Mouse (Mus musculus): ENCODE measurements around the gene Bend6. TPM values are rescaled to one million over a fixed set of nuclear protein-coding genes. Genes with fewer than 3 reads are reported as not detected.

Bend6 gene
- polyA plus RNA-seq, 1 experiment from 2014 or later = 1.3 TPM

- no peak overlapping the region for H3K4me2 ChIP-seq
- no peaks in the 10 kb centered on the region for H3K9me3 ChIP-seq
- peaks cover 15% of the 10 kb centered on the region for H3K4me1 ChIP-seq
- WGBS = 21% methylated on average over 9 of the region's 9 CpGs
- H3K9ac ChIP-seq = no peak overlapping the region
- no peaks in the 10 kb centered on the region for H3K36me3 ChIP-seq
- no peak overlapping the region for H3K27ac ChIP-seq
- H3K4me3 ChIP-seq = no peak overlapping the region
- peaks cover 26% of the 10 kb centered on the region for H3K27me3 ChIP-seq
- no peak for ATAC-seq (ENCODE audit: insufficient number of reproducible peaks, low FRiP score, low TSS enrichment, low read depth)
Observed at GRCm38 (mm10) chr1:33903587-33903986, 4.0 kb downstream of the Bend6 start.

GRCm38 (mm10) chr1:33900175-33900574, 7.4 kb downstream of the Bend6 start:
- Histone ChIP-seq H3K9ac (no peak overlapping the region), H3K9me3 (no peaks in the 10 kb centered on the region), H3K36me3 (no peaks in the 10 kb centered on the region), H3K27ac (no peak overlapping the region), H3K4me3 (no peak overlapping the region), H3K4me2 (no peak overlapping the region), H3K27me3 (no peaks in the 10 kb centered on the region), H3K4me1 (0 out of 2 replicates have a peak, but pooled peaks cover 2% of the 10 kb centered on the region)
- ATAC-seq (ENCODE audit: insufficient number of reproducible peaks, low FRiP score, low TSS enrichment, low read depth) = no peak
- 52% methylated on average over 8 of the region's 8 CpGs for WGBS

- no peak overlapping the region for H3K4me2 ChIP-seq
- WGBS = 86% methylated on average over 6 of the region's 6 CpGs
- H3K9me3 ChIP-seq = no peaks in the 10 kb centered on the region
- 0 out of 2 replicates have a peak, but pooled peaks cover 2% of the 10 kb centered on the region for H3K4me1 ChIP-seq
- H3K4me3 ChIP-seq = no peak overlapping the region
- H3K9ac ChIP-seq = no peak overlapping the region
- H3K27ac ChIP-seq = no peak overlapping the region
- H3K36me3 ChIP-seq = no peaks in the 10 kb centered on the region
- ATAC-seq (ENCODE audit: insufficient number of reproducible peaks, low FRiP score, low TSS enrichment, low read depth) = no peak
- H3K27me3 ChIP-seq = no peaks in the 10 kb centered on the region
Observed at GRCm38 (mm10) chr1:33898373-33898772, 9.2 kb downstream of the Bend6 start.

GRCm38 (mm10) chr1:33897426-33897825, 10.2 kb downstream of the Bend6 start:
- 85% methylated on average over 11 of the region's 11 CpGs for WGBS
- Histone ChIP-seq H3K4me2 (no peak overlapping the region), H3K4me3 (no peak overlapping the region), H3K27me3 (no peaks in the 10 kb centered on the region), H3K36me3 (no peaks in the 10 kb centered on the region), H3K4me1 (0 out of 2 replicates have a peak, but pooled peaks cover 2% of the 10 kb centered on the region), H3K27ac (no peak overlapping the region), H3K9me3 (no peaks in the 10 kb centered on the region), H3K9ac (no peak overlapping the region)
- ATAC-seq (ENCODE audit: insufficient number of reproducible peaks, low FRiP score, low TSS enrichment, low read depth) = no peak

- H3K9me3 ChIP-seq = no peaks in the 10 kb centered on the region
- H3K4me2 ChIP-seq = no peak overlapping the region
- H3K9ac ChIP-seq = no peak overlapping the region
- ATAC-seq (ENCODE audit: insufficient number of reproducible peaks, low FRiP score, low TSS enrichment, low read depth) = no peak
- no peaks in the 10 kb centered on the region for H3K27me3 ChIP-seq
- H3K4me3 ChIP-seq = no peak overlapping the region
- H3K27ac ChIP-seq = no peak overlapping the region
- 0 out of 2 replicates have a peak, but pooled peaks cover 2% of the 10 kb centered on the region for H3K4me1 ChIP-seq
- WGBS = 77% methylated on average over 4 of the region's 4 CpGs
- H3K36me3 ChIP-seq = no peaks in the 10 kb centered on the region
Observed at GRCm38 (mm10) chr1:33896666-33897065, 10.9 kb downstream of the Bend6 start.

- Histone ChIP-seq H3K4me1 (0 out of 2 replicates have a peak, but pooled peaks cover 2% of the 10 kb centered on the region), H3K36me3 (no peaks in the 10 kb centered on the region), H3K4me3 (no peak overlapping the region), H3K27me3 (no peaks in the 10 kb centered on the region), H3K4me2 (no peak overlapping the region), H3K27ac (no peak overlapping the region), H3K9ac (no peak overlapping the region), H3K9me3 (no peaks in the 10 kb centered on the region)
- 59% methylated on average over 6 of the region's 6 CpGs for WGBS
- ATAC-seq (ENCODE audit: insufficient number of reproducible peaks, low FRiP score, low TSS enrichment, low read depth) = no peak
Observed at GRCm38 (mm10) chr1:33896116-33896515, 11.5 kb downstream of the Bend6 start.

GRCm38 (mm10) chr1:33892784-33893183, 14.8 kb downstream of the Bend6 start:
- 68% methylated on average over 10 of the region's 10 CpGs for WGBS
- no peak for ATAC-seq (ENCODE audit: insufficient number of reproducible peaks, low FRiP score, low TSS enrichment, low read depth)

GRCm38 (mm10) chr1:33883102-33883839, 24.3 kb downstream of the Bend6 start:
- Histone ChIP-seq H3K27me3 (no peaks in the 10 kb centered on the region), H3K36me3 (no peaks in the 10 kb centered on the region), H3K9me3 (no peaks in the 10 kb centered on the region), H3K27ac (no peak overlapping the region), H3K9ac (no peak overlapping the region), H3K4me2 (peak overlapping the region; percentile 41), H3K4me1 (no peaks in the 10 kb centered on the region), H3K4me3 (peak overlapping the region; percentile 22)
- 15% methylated on average over 18 of the region's 18 CpGs for WGBS
- ATAC-seq (ENCODE audit: insufficient number of reproducible peaks, low FRiP score, low TSS enrichment, low read depth) = no peak

More at GRCm38 (mm10) chr1:33892784-33893183, 14.8 kb downstream of the Bend6 start:
- Histone ChIP-seq H3K27ac (no peak overlapping the region), H3K36me3 (no peaks in the 10 kb centered on the region), H3K4me1 (no peaks in the 10 kb centered on the region), H3K4me2 (no peak overlapping the region), H3K9me3 (no peaks in the 10 kb centered on the region), H3K9ac (no peak overlapping the region), H3K4me3 (no peak overlapping the region), H3K27me3 (no peaks in the 10 kb centered on the region)

GRCm38 (mm10) chr1:33878170-33878569, 29.4 kb downstream of the Bend6 start:
- 83% methylated on average over 7 of the region's 7 CpGs for WGBS
- no peak for ATAC-seq (ENCODE audit: insufficient number of reproducible peaks, low FRiP score, low TSS enrichment, low read depth)
- Histone ChIP-seq H3K4me1 (no peaks in the 10 kb centered on the region), H3K27me3 (no peaks in the 10 kb centered on the region), H3K27ac (no peak overlapping the region), H3K36me3 (no peaks in the 10 kb centered on the region), H3K9me3 (no peaks in the 10 kb centered on the region), H3K9ac (no peak overlapping the region), H3K4me3 (no peak overlapping the region), H3K4me2 (no peak overlapping the region)

GRCm38 (mm10) chr1:33876416-33876815, 31.2 kb downstream of the Bend6 start:
- H3K4me1 ChIP-seq = no peaks in the 10 kb centered on the region
- H3K9me3 ChIP-seq = no peaks in the 10 kb centered on the region
- no peaks in the 10 kb centered on the region for H3K36me3 ChIP-seq
- no peak overlapping the region for H3K4me3 ChIP-seq
- ATAC-seq (ENCODE audit: insufficient number of reproducible peaks, low FRiP score, low TSS enrichment, low read depth) = no peak
- H3K27ac ChIP-seq = no peak overlapping the region
- no peaks in the 10 kb centered on the region for H3K27me3 ChIP-seq
- no peak overlapping the region for H3K4me2 ChIP-seq
- H3K9ac ChIP-seq = no peak overlapping the region
- 72% methylated on average over 3 of the region's 3 CpGs for WGBS

GRCm38 (mm10) chr1:33875691-33876090, 31.9 kb downstream of the Bend6 start:
- H3K4me3 ChIP-seq = no peak overlapping the region
- no peak overlapping the region for H3K4me2 ChIP-seq
- H3K27ac ChIP-seq = no peak overlapping the region
- H3K27me3 ChIP-seq = no peaks in the 10 kb centered on the region
- no peaks in the 10 kb centered on the region for H3K9me3 ChIP-seq
- 45% methylated on average over 6 of the region's 6 CpGs for WGBS
- H3K9ac ChIP-seq = no peak overlapping the region
- H3K4me1 ChIP-seq = no peaks in the 10 kb centered on the region
- no peak for ATAC-seq (ENCODE audit: insufficient number of reproducible peaks, low FRiP score, low TSS enrichment, low read depth)
- H3K36me3 ChIP-seq = no peaks in the 10 kb centered on the region

- ATAC-seq (ENCODE audit: insufficient number of reproducible peaks, low FRiP score, low TSS enrichment, low read depth) = no peak
- Histone ChIP-seq H3K27ac (no peak overlapping the region), H3K4me1 (no peaks in the 10 kb centered on the region), H3K4me2 (no peak overlapping the region), H3K9ac (no peak overlapping the region), H3K9me3 (no peaks in the 10 kb centered on the region), H3K27me3 (no peaks in the 10 kb centered on the region), H3K4me3 (no peak overlapping the region), H3K36me3 (no peaks in the 10 kb centered on the region)
- 84% methylated on average over 5 of the region's 5 CpGs for WGBS
Observed at GRCm38 (mm10) chr1:33873561-33873960, 34.1 kb downstream of the Bend6 start.

All from limb, embryonic 15.5 days (tissue).